Mouse (Mus musculus): ENCODE data around the gene Lrrc28.

Gene Lrrc28

GRCm38 (mm10) chr7:67596322-67596721 is 48.7 kb downstream of the Lrrc28 start:
- no peak for DNase-seq (ENCODE audit: low spot score)

GRCm38 (mm10) chr7:67593902-67594301 is 51.2 kb downstream of the Lrrc28 start:
- DNase-seq (ENCODE audit: low spot score): no peak

- DNase-seq (ENCODE audit: low spot score): no peak
Measured at GRCm38 (mm10) chr7:67592670-67593069, 52.4 kb downstream of the Lrrc28 start.

- no peak for DNase-seq (ENCODE audit: low spot score)
Measured at GRCm38 (mm10) chr7:67588743-67589142, 56.3 kb downstream of the Lrrc28 start.

GRCm38 (mm10) chr7:67586479-67586878 is 58.6 kb downstream of the Lrrc28 start:
- no peak for DNase-seq (ENCODE audit: low spot score)

GRCm38 (mm10) chr7:67583852-67584251 is 61.2 kb downstream of the Lrrc28 start:
- no peak for DNase-seq (ENCODE audit: low spot score)

GRCm38 (mm10) chr7:67578783-67579482 is 66.1 kb downstream of the Lrrc28 start:
- DNase-seq (ENCODE audit: low spot score): peak; percentile 72

GRCm38 (mm10) chr7:67578044-67578443 is 67.0 kb downstream of the Lrrc28 start:
- DNase-seq (ENCODE audit: low spot score): no peak

GRCm38 (mm10) chr7:67566510-67567237 is 78.4 kb downstream of the Lrrc28 start:
- DNase-seq (ENCODE audit: low spot score): peak; percentile 50

- peak; percentile 45 for DNase-seq (ENCODE audit: low spot score)
Measured at GRCm38 (mm10) chr7:67565132-67565531, 79.9 kb downstream of the Lrrc28 start.

- DNase-seq (ENCODE audit: low spot score): peak; percentile 70
Measured at GRCm38 (mm10) chr7:67562176-67562575, 82.9 kb downstream of the Lrrc28 start.

GRCm38 (mm10) chr7:67559486-67559885 is 85.6 kb downstream of the Lrrc28 start:
- no peak for DNase-seq (ENCODE audit: low spot score)

- no peak for DNase-seq (ENCODE audit: low spot score)
Measured at GRCm38 (mm10) chr7:67558230-67558629, 86.8 kb downstream of the Lrrc28 start.

GRCm38 (mm10) chr7:67554863-67555262 is 90.2 kb downstream of the Lrrc28 start:
- DNase-seq (ENCODE audit: low spot score): no peak

- no peak for DNase-seq (ENCODE audit: low spot score)
Measured at GRCm38 (mm10) chr7:67551242-67551641, 93.8 kb downstream of the Lrrc28 start.

- peak; percentile 94 for DNase-seq (ENCODE audit: low spot score)
Measured at GRCm38 (mm10) chr7:67549073-67549561, 96.0 kb downstream of the Lrrc28 start.

- DNase-seq (ENCODE audit: low spot score): no peak
Measured at GRCm38 (mm10) chr7:67548599-67549041, 96.4 kb downstream of the Lrrc28 start.

GRCm38 (mm10) chr7:67546282-67546681 is 98.8 kb downstream of the Lrrc28 start:
- DNase-seq (ENCODE audit: low spot score): no peak

- DNase-seq (ENCODE audit: low spot score): no peak
Measured at GRCm38 (mm10) chr7:67544586-67544985, 100.5 kb downstream of the Lrrc28 start.

GRCm38 (mm10) chr7:67543641-67544040 is 101.4 kb downstream of the Lrrc28 start:
- DNase-seq (ENCODE audit: low spot score): no peak

- no peak for DNase-seq (ENCODE audit: low spot score)
Measured at GRCm38 (mm10) chr7:67536588-67537372, 108.3 kb downstream of the Lrrc28 start.

GRCm38 (mm10) chr7:67535941-67536340 is 109.1 kb downstream of the Lrrc28 start:
- DNase-seq (ENCODE audit: low spot score): no peak

All from adipocyte (in vitro differentiated cells).